Mouse (Mus musculus): ENCODE results near the gene Olig1. TPM values are rescaled to one million over a fixed set of nuclear protein-coding genes. Genes with fewer than 3 reads are reported as not detected.

The Olig1 gene
- polyA plus RNA-seq, 1 experiment from 2014 or later = not detected

DNA sequence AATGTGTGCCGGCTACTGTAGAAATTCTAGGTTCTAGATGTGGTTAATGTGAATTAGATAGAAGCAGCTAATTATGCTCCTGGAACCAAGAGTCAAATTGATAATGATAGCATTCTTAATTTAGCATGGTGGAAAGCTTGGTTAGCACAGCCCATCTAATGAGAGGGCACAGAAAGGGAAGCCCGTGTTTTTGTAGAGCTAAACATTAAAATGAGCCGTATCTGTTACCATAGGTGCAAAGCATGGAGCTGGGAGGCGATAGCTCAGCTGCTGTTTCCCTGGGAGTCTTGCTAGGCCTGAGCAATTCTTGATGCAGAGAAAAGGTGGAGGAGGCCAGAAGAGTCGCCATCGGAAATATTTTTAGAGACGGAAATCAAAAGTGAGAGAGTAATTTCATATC is 22.5 kb downstream of the Olig1 start:
- Histone ChIP-seq H3K4me1 (ENCODE audit: insufficient read depth, low read depth, low read length) (no peaks in the 10 kb centered on the region), H3K27me3 (replicated peaks; ENCODE audit: insufficient read depth, low read length) (no peaks in the 10 kb centered on the region), H3K9me3 (ENCODE audit: low read length) (no peaks in the 10 kb centered on the region), H3K4me3 (ENCODE audit: low read depth, low read length) (no peak overlapping the region), H3K9ac (replicated peaks; ENCODE audit: low read depth) (no peak overlapping the region), H3K36me3 (ENCODE audit: insufficient read depth, low read length) (no peaks in the 10 kb centered on the region), H3K4me2 (replicated peaks; ENCODE audit: low read depth, low read length) (no peak overlapping the region), H3K27ac (ENCODE audit: low read length) (no peak overlapping the region)
- TF ChIP-seq CTCF (IDR thresholded peaks at IDR 0.05) = no peak
- TF ChIP-seq EP300 (IDR thresholded peaks at IDR 0.05) = no peak
- DNase-seq (ENCODE audit: low spot score) (no peak), ATAC-seq (no peak)
- 80% methylated on average over 7 of the region's 7 CpGs for WGBS

DNA sequence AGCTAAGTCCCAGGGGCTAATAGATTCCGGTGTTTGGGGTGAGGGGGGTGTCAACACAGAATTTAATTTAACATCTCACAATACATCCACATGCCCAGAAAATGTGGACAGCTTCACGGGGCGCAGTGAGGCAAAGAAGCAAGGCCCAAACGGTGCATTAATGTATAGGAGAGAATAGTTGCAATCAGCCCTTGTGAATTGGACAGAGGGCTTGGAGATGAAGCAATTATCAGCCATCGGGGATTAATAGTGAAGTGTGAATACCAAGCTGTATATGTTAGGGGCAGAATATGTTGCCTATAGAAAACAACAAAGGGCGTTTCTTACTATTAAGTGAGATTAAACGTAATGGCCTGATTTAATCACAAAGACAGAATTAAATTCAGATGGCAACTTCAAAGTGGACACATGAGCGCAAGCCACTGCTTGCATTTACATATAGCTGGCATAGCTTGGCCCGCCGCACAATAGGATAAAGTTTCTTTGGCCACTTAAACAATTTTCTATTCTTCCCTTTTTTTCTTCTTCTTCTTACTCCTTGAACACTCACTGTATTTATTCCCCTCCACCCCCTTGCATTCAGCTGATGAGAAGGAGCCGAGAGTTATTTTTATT is 23.3 kb downstream of the Olig1 start:
- Histone ChIP-seq H3K4me2 (replicated peaks; ENCODE audit: low read depth, low read length) (no peak overlapping the region), H3K27ac (ENCODE audit: low read length) (no peak overlapping the region), H3K36me3 (ENCODE audit: insufficient read depth, low read length) (no peaks in the 10 kb centered on the region), H3K27me3 (replicated peaks; ENCODE audit: insufficient read depth, low read length) (no peaks in the 10 kb centered on the region), H3K9ac (replicated peaks; ENCODE audit: low read depth) (no peak overlapping the region), H3K4me1 (ENCODE audit: insufficient read depth, low read depth, low read length) (no peaks in the 10 kb centered on the region), H3K4me3 (ENCODE audit: low read depth, low read length) (no peak overlapping the region), H3K9me3 (ENCODE audit: low read length) (no peaks in the 10 kb centered on the region)
- no peak for TF ChIP-seq EP300 (IDR thresholded peaks at IDR 0.05)
- no peak for TF ChIP-seq CTCF (IDR thresholded peaks at IDR 0.05)
- 81% methylated on average over 11 of the region's 11 CpGs for WGBS
- DNase-seq (ENCODE audit: low spot score) (no peak), ATAC-seq (no peak)

DNA sequence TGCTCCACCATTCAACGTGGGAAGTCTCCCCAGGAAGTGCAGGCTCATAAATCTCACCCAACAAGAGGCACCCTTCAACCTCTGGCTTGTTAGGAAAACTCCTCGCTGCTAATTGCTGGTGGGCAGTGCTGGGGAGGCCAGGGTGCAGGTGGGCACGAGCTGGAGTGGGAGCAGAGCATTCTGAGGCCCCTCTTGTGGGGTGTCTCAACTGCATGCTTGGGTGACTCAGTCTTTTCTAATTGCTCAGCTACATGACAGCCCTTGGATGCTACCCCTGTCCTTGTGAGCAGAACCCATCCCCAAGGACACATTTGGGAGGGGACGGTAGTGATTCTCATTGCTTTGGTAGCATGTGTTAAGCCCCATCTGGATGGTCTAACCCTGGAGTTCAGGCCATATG is 28.2 kb downstream of the Olig1 start:
- ATAC-seq = no peak
- H3K4me2 ChIP-seq (replicated peaks; ENCODE audit: low read depth, low read length) = no peak overlapping the region
- no peaks in the 10 kb centered on the region for H3K9me3 ChIP-seq (ENCODE audit: low read length)
- no peak overlapping the region for H3K4me3 ChIP-seq (ENCODE audit: low read depth, low read length)
- H3K4me1 ChIP-seq (ENCODE audit: insufficient read depth, low read depth, low read length) = no peaks in the 10 kb centered on the region
- TF ChIP-seq CTCF (IDR thresholded peaks at IDR 0.05) (no peak), EP300 (IDR thresholded peaks at IDR 0.05) (no peak)
- 24% methylated on average over 4 of the region's 4 CpGs for WGBS
- no peaks in the 10 kb centered on the region for H3K36me3 ChIP-seq (ENCODE audit: insufficient read depth, low read length)
- no peak for DNase-seq (ENCODE audit: low spot score)
- H3K27me3 ChIP-seq (replicated peaks; ENCODE audit: insufficient read depth, low read length) = no peaks in the 10 kb centered on the region
- H3K27ac ChIP-seq (ENCODE audit: low read length) = no peak overlapping the region
- no peak overlapping the region for H3K9ac ChIP-seq (replicated peaks; ENCODE audit: low read depth)

DNA sequence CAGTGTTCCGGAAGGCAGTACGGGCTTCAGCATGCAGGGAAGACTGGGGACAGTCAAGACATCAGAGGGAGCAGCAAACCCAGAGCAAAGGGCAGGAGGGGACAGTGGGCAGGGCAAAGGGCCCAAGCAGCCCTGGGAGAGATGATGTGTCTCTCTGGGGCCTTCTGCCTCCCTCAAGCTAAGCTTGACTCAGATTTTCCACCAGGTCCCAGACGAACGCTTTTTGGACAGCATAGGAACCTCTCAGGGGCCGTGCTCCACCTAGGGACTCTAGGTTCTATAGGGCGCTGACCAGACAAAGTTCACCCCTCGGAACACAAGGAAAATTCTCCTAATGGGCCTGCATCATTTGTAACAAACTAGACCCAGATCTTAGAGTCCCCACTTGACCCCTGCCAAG is 29.8 kb downstream of the Olig1 start:
- ATAC-seq = no peak
- Histone ChIP-seq H3K4me2 (replicated peaks; ENCODE audit: low read depth, low read length) (no peak overlapping the region), H3K9ac (replicated peaks; ENCODE audit: low read depth) (no peak overlapping the region), H3K36me3 (ENCODE audit: insufficient read depth, low read length) (no peaks in the 10 kb centered on the region), H3K9me3 (ENCODE audit: low read length) (no peaks in the 10 kb centered on the region), H3K4me3 (ENCODE audit: low read depth, low read length) (no peak overlapping the region), H3K27me3 (replicated peaks; ENCODE audit: insufficient read depth, low read length) (no peaks in the 10 kb centered on the region), H3K27ac (ENCODE audit: low read length) (no peak overlapping the region), H3K4me1 (ENCODE audit: insufficient read depth, low read depth, low read length) (no peaks in the 10 kb centered on the region)
- TF ChIP-seq EP300 (IDR thresholded peaks at IDR 0.05) (no peak), CTCF (IDR thresholded peaks at IDR 0.05) (no peak)
- DNase-seq (ENCODE audit: low spot score) = no peak
- WGBS = 80% methylated on average over 7 of the region's 7 CpGs

DNA sequence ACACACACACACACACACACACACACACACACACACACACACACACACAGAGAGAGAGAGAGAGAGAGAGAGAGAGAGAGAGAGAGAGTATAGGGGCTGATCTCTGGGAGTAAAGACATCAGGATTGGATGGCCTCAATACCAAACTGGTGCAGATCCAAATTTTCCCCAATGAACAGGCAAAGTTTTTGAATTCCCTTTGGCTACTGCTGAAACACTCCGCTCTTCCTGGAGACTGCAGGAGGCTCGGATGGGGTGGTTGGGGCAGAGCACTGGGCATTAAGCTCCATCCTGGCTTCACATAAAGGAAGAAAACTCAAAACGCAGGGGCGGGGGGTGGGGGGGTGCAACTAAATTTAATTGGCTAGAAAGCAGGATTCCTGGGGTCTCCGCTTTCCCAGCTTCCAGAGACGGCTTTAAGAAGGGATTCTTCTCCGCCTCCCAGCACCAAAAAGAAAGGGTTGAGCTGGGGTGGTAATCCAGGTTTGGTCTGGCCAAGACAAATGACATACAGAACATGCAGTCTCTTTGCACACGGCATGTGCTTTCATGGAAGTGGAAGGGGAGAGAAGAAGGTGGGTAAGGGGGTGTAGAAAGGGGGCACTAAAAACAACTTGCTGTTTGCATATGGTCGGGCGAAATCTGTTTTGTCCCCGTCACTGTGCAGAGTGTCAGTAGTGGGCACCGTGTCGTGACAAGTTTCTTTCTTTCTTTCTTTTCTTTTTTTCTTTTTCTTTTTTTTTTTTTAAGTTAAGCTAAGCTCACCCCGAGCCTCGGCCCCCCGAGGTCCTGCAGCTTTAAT is 31.3 kb downstream of the Olig1 start:
- H3K9ac ChIP-seq (replicated peaks; ENCODE audit: low read depth) = no peak overlapping the region
- no peaks in the 10 kb centered on the region for H3K9me3 ChIP-seq (ENCODE audit: low read length)
- H3K4me1 ChIP-seq (ENCODE audit: insufficient read depth, low read depth, low read length) = no peaks in the 10 kb centered on the region
- no peak overlapping the region for H3K27ac ChIP-seq (ENCODE audit: low read length)
- TF ChIP-seq CTCF (IDR thresholded peaks at IDR 0.05) (no peak), EP300 (IDR thresholded peaks at IDR 0.05) (no peak)
- H3K4me2 ChIP-seq (replicated peaks; ENCODE audit: low read depth, low read length) = no peak overlapping the region
- no peaks in the 10 kb centered on the region for H3K36me3 ChIP-seq (ENCODE audit: insufficient read depth, low read length)
- WGBS = 51% methylated on average over 16 of the region's 16 CpGs
- no peak overlapping the region for H3K4me3 ChIP-seq (ENCODE audit: low read depth, low read length)
- ATAC-seq (no peak), DNase-seq (ENCODE audit: low spot score) (no peak)
- H3K27me3 ChIP-seq (replicated peaks; ENCODE audit: insufficient read depth, low read length) = no peaks in the 10 kb centered on the region

DNA sequence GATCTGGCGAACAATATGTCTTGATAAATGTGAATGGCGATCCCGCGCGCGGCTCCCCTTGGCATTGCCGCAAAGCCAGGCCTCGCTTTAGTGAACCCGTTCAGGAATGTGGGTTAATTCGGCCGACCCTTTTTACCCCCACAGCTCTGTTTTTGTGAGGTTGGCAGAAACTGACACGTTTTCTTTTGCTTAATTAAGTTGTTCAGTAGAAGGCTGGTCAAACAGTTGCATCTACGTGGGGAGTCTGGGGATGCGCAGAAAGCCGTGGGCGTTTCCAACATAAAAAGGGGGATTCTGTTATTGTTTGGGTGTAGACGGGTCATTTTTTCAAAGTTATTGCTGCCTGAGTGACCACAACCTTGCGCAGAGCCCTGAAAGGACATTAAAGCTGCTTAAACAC is 31.9 kb downstream of the Olig1 start:
- no peak overlapping the region for H3K9ac ChIP-seq (replicated peaks; ENCODE audit: low read depth)
- TF ChIP-seq EP300 (IDR thresholded peaks at IDR 0.05) (no peak), CTCF (IDR thresholded peaks at IDR 0.05) (no peak)
- H3K9me3 ChIP-seq (ENCODE audit: low read length) = no peaks in the 10 kb centered on the region
- H3K27me3 ChIP-seq (replicated peaks; ENCODE audit: insufficient read depth, low read length) = no peaks in the 10 kb centered on the region
- DNase-seq (ENCODE audit: low spot score) (no peak), ATAC-seq (no peak)
- H3K4me2 ChIP-seq (replicated peaks; ENCODE audit: low read depth, low read length) = no peak overlapping the region
- no peaks in the 10 kb centered on the region for H3K36me3 ChIP-seq (ENCODE audit: insufficient read depth, low read length)
- WGBS = 62% methylated on average over 18 of the region's 18 CpGs
- no peaks in the 10 kb centered on the region for H3K4me1 ChIP-seq (ENCODE audit: insufficient read depth, low read depth, low read length)
- H3K4me3 ChIP-seq (ENCODE audit: low read depth, low read length) = no peak overlapping the region
- H3K27ac ChIP-seq (ENCODE audit: low read length) = no peak overlapping the region

Measured in lung, postnatal 0 days (tissue).